In genomic region chr17:23673424-23674073, GRCm38 (mm10) we compare ENCODE assay signal across 8 mouse cellular contexts. TPM values are rescaled to one million over a fixed set of nuclear protein-coding genes. Genes with fewer than 3 reads are reported as not detected.
DNase-seq lines count a peak whose midpoint lies in the region; ATAC-seq lines count a peak whose summit lies in the region.

TSS of gene Hcfc1r1 (plus strand) at chr17:23673596.
TSS of gene Thoc6 (minus strand) at chr17:23673882.

- peak within 1 kb of the TSS; percentile 47 for H3K9ac ChIP-seq in intestine, embryonic 14.5 days (ENCODE audit: low read length)

- H3K36me3 ChIP-seq in intestine, embryonic 14.5 days (ENCODE audit: control insufficient read depth, insufficient read depth, low read length) = peaks cover 19% of the 10 kb centered on the region

- peak within 1 kb of the TSS; percentile 51 for H3K4me3 ChIP-seq in intestine, embryonic 14.5 days (ENCODE audit: low read depth, low read length)

- intact Hi-C loops in left cerebral cortex, postnatal 14 days (cut with DNase I) = loop anchor here (1.0 kb wide), 1 partner anchor 12 kb away; no protein-coding TSS in a partner anchor

- peak; percentile 92 for ATAC-seq in intestine, embryonic 14.5 days (replicated peaks; ENCODE audit: low FRiP score, low TSS enrichment, low read depth)

- H3K4me2 ChIP-seq in intestine, embryonic 14.5 days (ENCODE audit: low read length) = peak within 1 kb of the TSS; percentile 94

- H3K9me3 ChIP-seq in intestine, embryonic 14.5 days (ENCODE audit: control insufficient read depth, low read length) = no peaks in the 10 kb centered on the region

- peaks cover 19% of the 10 kb centered on the region for H3K4me1 ChIP-seq in intestine, embryonic 14.5 days (replicated peaks; ENCODE audit: control insufficient read depth, insufficient read depth, low read length)

- peak; percentile 91 to 92 for DNase-seq in adrenal gland, adult 18-20 months (ENCODE audit: low spot score in 2 of 2)
- peak; percentile 96 for DNase-seq in embryo, embryonic 11 days
- DNase-seq in gastrocnemius, postnatal 25 days = peak; percentile 90
- DNase-seq in intestine, embryonic 14.5 days (ENCODE audit: low spot score) = peak; percentile 97
- peak; percentile 93 to 98 for DNase-seq in left cerebral cortex, postnatal 14 days (ENCODE audit: low spot score in 2 of 2)
- peak; percentile 94 for DNase-seq in mesoderm, embryonic 11.5 days (ENCODE audit: low read depth, low spot score)
- DNase-seq in right cerebral cortex, postnatal 36 days (ENCODE audit: low spot score in 2 of 2) = peak; percentile 95 to 97
- peak; percentile 96 for DNase-seq in yolk sac, embryonic 10.5 days (ENCODE audit: low spot score)

- peaks cover 9% of the 10 kb centered on the region; the same call in 1 of the 2 replicates for H3K27me3 ChIP-seq in intestine, embryonic 14.5 days (replicated peaks; ENCODE audit: control insufficient read depth, insufficient read depth, low read length)

- under 1% methylated on average over 45 of the region's 45 CpGs for WGBS in intestine, embryonic 14.5 days

- no peak within 1 kb of the TSS for H3K27ac ChIP-seq in intestine, embryonic 14.5 days (ENCODE audit: low read depth)

RNA-seq across cellular contexts. Expression of gene Hcfc1r1, which starts in this region (rescaled TPM):
- 100 to 1,000 TPM; 153 to 154 TPM for total RNA-seq in adrenal gland, adult 18-20 months (2021)
- total RNA-seq in gastrocnemius, postnatal 25 days (2021) = 100 to 1,000 TPM; 123 to 156 TPM
- polyA plus RNA-seq in intestine, embryonic 14.5 days (2014; fragmentation: Nextera tagmentation; extraction: Ambion mirVana) = 83.3 and 84.8 TPM in 2 replicates
- total RNA-seq in left cerebral cortex, postnatal 14 days (2021) = 100 to 1,000 TPM; 137 to 143 TPM

RNA-seq across cellular contexts. Expression of gene Thoc6, which starts in this region (rescaled TPM):
- 10 to 100 TPM; 23.1 to 23.3 TPM for total RNA-seq in adrenal gland, adult 18-20 months (2021)
- total RNA-seq in gastrocnemius, postnatal 25 days (2021) = 10 to 100 TPM in 1 of 2 experiments, 1 to 10 TPM in 1; 9.3 to 10.8 TPM
- 45.8 and 50.2 TPM in 2 replicates for polyA plus RNA-seq in intestine, embryonic 14.5 days (2014; fragmentation: Nextera tagmentation; extraction: Ambion mirVana)
- total RNA-seq in left cerebral cortex, postnatal 14 days (2021) = 1 to 10 TPM; 8.2 to 8.9 TPM
